Mouse (Mus musculus) myocyte (in vitro differentiated cells): Measurements from ENCODE around the gene Trim28. TPM values are rescaled to one million over a fixed set of nuclear protein-coding genes. Genes with fewer than 3 reads are reported as not detected.

Experiments
- H3K27me3 ChIP-seq: one replicate; pipeline ENCODE4 v1.6.1; 2011; ENCODE audit not compliant: control insufficient read depth, insufficient read depth, insufficient read length
- H3K36me3 ChIP-seq: one replicate; pipeline ENCODE4 v1.6.1; 2011; ENCODE audit not compliant: control insufficient read depth, insufficient read depth
- H3K4me2 ChIP-seq: one replicate; pipeline ENCODE4 v1.6.1; 2011; ENCODE audit warnings: low read depth, control low read depth
- H3K4me3 ChIP-seq: one replicate; pipeline ENCODE4 v1.5.1; 2011; ENCODE audit warnings: mild to moderate bottlenecking, control low read depth, moderate library complexity
- H3K79me2 ChIP-seq: one replicate; pipeline ENCODE4 v1.6.1; 2011; ENCODE audit not compliant: control insufficient read depth, insufficient read depth
- H3ac ChIP-seq: one replicate; pipeline ENCODE4 v1.6.1; 2011; ENCODE audit not compliant: control insufficient read depth, insufficient read length
- CEBPB ChIP-seq: IDR thresholded peaks from 2 replicates; pipeline ENCODE4 v1.6.1; 2011; ENCODE audit warnings: mild to moderate bottlenecking, moderate library complexity; ENCODE audit not compliant: poor library complexity, insufficient read depth, severe bottlenecking
- E2F4 ChIP-seq: IDR thresholded peaks from one replicate; pipeline ENCODE4 v1.6.1; 2011; ENCODE audit warnings: mild to moderate bottlenecking, control low read depth, moderate library complexity; ENCODE audit not compliant: insufficient read depth
- MAX ChIP-seq: IDR thresholded peaks from one replicate; pipeline ENCODE4 v1.6.1; 2011; ENCODE audit warnings: low read depth, mild to moderate bottlenecking, control low read depth
- MYOD1 ChIP-seq, 3 experiments: IDR thresholded peaks; one replicate each; pipeline ENCODE4 v1.6.1; 2011; ENCODE audit warnings: control low read depth in 2 of 3, low read depth in 2 of 3, mild to moderate bottlenecking in 2 of 3, moderate library complexity in 1 of 3; ENCODE audit not compliant: insufficient read length in 2 of 3, control insufficient read depth in 1 of 3
- MYOG ChIP-seq, 3 experiments: IDR thresholded peaks; one replicate each; pipeline ENCODE4 v1.6.1; 2011; ENCODE audit warnings: control low read depth in 2 of 3, low read depth in 2 of 3, mild to moderate bottlenecking in 2 of 3; ENCODE audit not compliant: insufficient read length in 2 of 3, control insufficient read depth in 1 of 3, insufficient read depth in 1 of 3
- POLR2A ChIP-seq: IDR thresholded peaks from one replicate; pipeline ENCODE4 v1.6.1; 2011; ENCODE audit warnings: low read depth, mild to moderate bottlenecking, control low read depth, moderate library complexity; ENCODE audit not compliant: insufficient read length
- POLR2AphosphoS2 ChIP-seq: IDR thresholded peaks from one replicate; pipeline ENCODE4 v1.6.1; 2011; ENCODE audit warnings: low read depth, control low read depth; ENCODE audit not compliant: insufficient read length
- REST ChIP-seq: IDR thresholded peaks from one replicate; pipeline ENCODE4 v1.6.1; 2011; ENCODE audit warnings: mild to moderate bottlenecking, control low read depth, moderate library complexity; ENCODE audit not compliant: insufficient read depth, insufficient read length
- SRF ChIP-seq: IDR thresholded peaks from one replicate; pipeline ENCODE4 v1.6.1; 2011; ENCODE audit warnings: low read depth; ENCODE audit not compliant: control insufficient read depth, insufficient read length
- TCF12 ChIP-seq: IDR thresholded peaks from one replicate; pipeline ENCODE4 v1.6.1; 2011; ENCODE audit warnings: mild to moderate bottlenecking, control low read depth; ENCODE audit not compliant: poor library complexity, insufficient read depth, severe bottlenecking
- TCF3 ChIP-seq: IDR thresholded peaks from one replicate; pipeline ENCODE4 v1.6.1; 2011; ENCODE audit warnings: low read depth, control low read depth; ENCODE audit not compliant: insufficient read length
- USF1 ChIP-seq: IDR thresholded peaks from one replicate; pipeline ENCODE4 v1.6.1; 2011; ENCODE audit warnings: low read depth, mild to moderate bottlenecking, control low read depth, moderate library complexity
- polyA plus RNA-seq: library from polyadenylated mRNA; unstranded; fragments of >200 nt; fragmentation: generic; extraction: Trizol; gene quantifications from one replicate; pipeline ENCODE4 v1.2.1, GENCODE M21; 2012; ENCODE audit warnings: missing spikeins

Gene Trim28
- polyA plus RNA-seq, 1 experiment: 252 TPM

GRCm38 (mm10) chr7:12977682-12978389 is 21.1 kb upstream of the Trim28 start, which contains the start of gene Zfp446:
Gene Zfp446, plus strand, starts transcription at chr7:12977848.
- Histone ChIP-seq H3K4me2 (peak within 1 kb of the TSS; percentile 99), H3K27me3 (no peaks in the 10 kb centered on the region), H3K4me3 (peak within 1 kb of the TSS; percentile 66), H3ac (peak within 1 kb of the TSS; percentile 19), H3K36me3 (no peaks in the 10 kb centered on the region), H3K79me2 (no peaks in the 10 kb centered on the region)
- TF ChIP-seq MYOG (IDR thresholded peaks at IDR 0.05; ENCODE audit: control insufficient read depth in 1 of 3, insufficient read depth in 1 of 3, insufficient read length in 2 of 3, low read depth in 2 of 3): peak in 1 of 3 experiments; percentile 27
- peak; percentile 80 for TF ChIP-seq POLR2A
- no peak for TF ChIP-seq E2F4
- no peak for TF ChIP-seq CEBPB
- TF ChIP-seq REST: no peak
- TF ChIP-seq POLR2AphosphoS2: peak; percentile 86
- TF ChIP-seq USF1: no peak
- no peak for TF ChIP-seq TCF3
- no peak for TF ChIP-seq MYOD1 (IDR thresholded peaks at IDR 0.05; ENCODE audit: control insufficient read depth in 1 of 3, insufficient read length in 2 of 3, low read depth in 2 of 3)
- TF ChIP-seq TCF12: no peak
- peak; percentile 15 for TF ChIP-seq SRF
- TF ChIP-seq MAX: no peak

GRCm38 (mm10) chr7:12978931-12979722 is 19.8 kb upstream of the Trim28 start:
- Histone ChIP-seq H3ac (no peak overlapping the region), H3K79me2 (no peaks in the 10 kb centered on the region), H3K27me3 (no peaks in the 10 kb centered on the region), H3K4me3 (peak overlapping the region; percentile 66), H3K36me3 (no peaks in the 10 kb centered on the region), H3K4me2 (peak overlapping the region; percentile 99)
- no peak for TF ChIP-seq MYOG (IDR thresholded peaks at IDR 0.05; ENCODE audit: control insufficient read depth in 1 of 3, insufficient read depth in 1 of 3, insufficient read length in 2 of 3, low read depth in 2 of 3)
- TF ChIP-seq USF1: no peak
- no peak for TF ChIP-seq POLR2AphosphoS2
- no peak for TF ChIP-seq E2F4

- TF ChIP-seq POLR2AphosphoS2 (no peak), USF1 (no peak)
- H3K27me3 ChIP-seq: no peaks in the 10 kb centered on the region
- no peaks in the 10 kb centered on the region for H3K36me3 ChIP-seq
- H3K4me3 ChIP-seq: no peak overlapping the region
- no peak overlapping the region for H3K4me2 ChIP-seq
- H3ac ChIP-seq: no peak overlapping the region
- no peaks in the 10 kb centered on the region for H3K79me2 ChIP-seq
These were observed 19.1 kb upstream of the Trim28 start for GRCm38 (mm10) chr7:12979776-12980175.

GRCm38 (mm10) chr7:12980291-12980690 is 18.6 kb upstream of the Trim28 start:
- Histone ChIP-seq H3K4me2 (no peak overlapping the region), H3K36me3 (no peaks in the 10 kb centered on the region), H3K4me3 (no peak overlapping the region), H3ac (no peak overlapping the region), H3K27me3 (no peaks in the 10 kb centered on the region), H3K79me2 (no peaks in the 10 kb centered on the region)
- TF ChIP-seq MAX (no peak), E2F4 (no peak), POLR2A (no peak), CEBPB (no peak), TCF12 (no peak), TCF3 (no peak), SRF (no peak), POLR2AphosphoS2 (no peak), REST (no peak), MYOG (IDR thresholded peaks at IDR 0.05; ENCODE audit: control insufficient read depth in 1 of 3, insufficient read depth in 1 of 3, insufficient read length in 2 of 3, low read depth in 2 of 3) (no peak), MYOD1 (IDR thresholded peaks at IDR 0.05; ENCODE audit: control insufficient read depth in 1 of 3, insufficient read length in 2 of 3, low read depth in 2 of 3) (no peak), USF1 (no peak)

- no peak overlapping the region for H3ac ChIP-seq
- TF ChIP-seq REST (no peak), MAX (no peak), E2F4 (no peak), MYOG (IDR thresholded peaks at IDR 0.05; ENCODE audit: control insufficient read depth in 1 of 3, insufficient read depth in 1 of 3, insufficient read length in 2 of 3, low read depth in 2 of 3) (no peak), POLR2A (no peak), TCF12 (no peak), USF1 (no peak), TCF3 (no peak), MYOD1 (IDR thresholded peaks at IDR 0.05; ENCODE audit: control insufficient read depth in 1 of 3, insufficient read length in 2 of 3, low read depth in 2 of 3) (no peak), CEBPB (no peak), SRF (no peak), POLR2AphosphoS2 (no peak)
- H3K36me3 ChIP-seq: no peaks in the 10 kb centered on the region
These were observed 13.2 kb upstream of the Trim28 start for GRCm38 (mm10) chr7:12985724-12986123.

More at GRCm38 (mm10) chr7:12985724-12986123, 13.2 kb upstream of the Trim28 start:
- no peaks in the 10 kb centered on the region for H3K79me2 ChIP-seq
- H3K27me3 ChIP-seq: no peaks in the 10 kb centered on the region
- no peak overlapping the region for H3K4me3 ChIP-seq
- H3K4me2 ChIP-seq: no peak overlapping the region
